Mouse (Mus musculus) heart, postnatal 4 days (tissue): ENCODE measurements around the gene Slc45a1. TPM values are rescaled to one million over a fixed set of nuclear protein-coding genes. Genes with fewer than 3 reads are reported as not detected.
A peak's percentile ranks its signal among the peaks of the same experiment; 100 is the strongest.

Source experiments
- DNase-seq: peaks from one replicate; pipeline ENCODE4 v3.0.0; 2021
- total RNA-seq, 2 experiments: library from RNA; stranded (reverse); gene quantifications; 2 replicates each; pipeline ENCODE4 v1.2.3; 2021

Gene Slc45a1
- total RNA-seq: not detected

GRCm38 (mm10) chr4:150651390-150652277, at the start of gene Slc45a1:
TSS of gene Slc45a1 (minus strand) at chr4:150652174.
- no peak for DNase-seq

- DNase-seq: no peak
Measured at GRCm38 (mm10) chr4:150700849-150701248, 48.9 kb upstream of the Slc45a1 start.

- no peak for DNase-seq
Measured at GRCm38 (mm10) chr4:150694434-150695108, 42.6 kb upstream of the Slc45a1 start.

GRCm38 (mm10) chr4:150692861-150693403, 41.0 kb upstream of the Slc45a1 start:
- no peak for DNase-seq

- peak; percentile 71 for DNase-seq
Measured at GRCm38 (mm10) chr4:150690759-150691158, 38.8 kb upstream of the Slc45a1 start.

- no peak for DNase-seq
Measured at GRCm38 (mm10) chr4:150689553-150689952, 37.6 kb upstream of the Slc45a1 start.

- no peak for DNase-seq
Measured at GRCm38 (mm10) chr4:150687126-150687753, 35.3 kb upstream of the Slc45a1 start.

GRCm38 (mm10) chr4:150686538-150686937, 34.6 kb upstream of the Slc45a1 start:
- DNase-seq: no peak

- no peak for DNase-seq
Measured at GRCm38 (mm10) chr4:150685778-150686493, 34.0 kb upstream of the Slc45a1 start.

- no peak for DNase-seq
Measured at GRCm38 (mm10) chr4:150685043-150685777, 33.2 kb upstream of the Slc45a1 start.

- no peak for DNase-seq
Measured at GRCm38 (mm10) chr4:150680373-150680772, 28.4 kb upstream of the Slc45a1 start.

- no peak for DNase-seq
Measured at GRCm38 (mm10) chr4:150678789-150679188, 26.8 kb upstream of the Slc45a1 start.

- DNase-seq: no peak
Measured at GRCm38 (mm10) chr4:150677846-150678224, 25.9 kb upstream of the Slc45a1 start.

- no peak for DNase-seq
Measured at GRCm38 (mm10) chr4:150677126-150677845, 25.3 kb upstream of the Slc45a1 start.

- DNase-seq: no peak
Measured at GRCm38 (mm10) chr4:150676029-150676428, 24.1 kb upstream of the Slc45a1 start.

GRCm38 (mm10) chr4:150675274-150675673, 23.3 kb upstream of the Slc45a1 start:
- no peak for DNase-seq

GRCm38 (mm10) chr4:150665806-150666205, 13.8 kb upstream of the Slc45a1 start:
- no peak for DNase-seq

GRCm38 (mm10) chr4:150664726-150665125, 12.8 kb upstream of the Slc45a1 start:
- peak; percentile 28 for DNase-seq

GRCm38 (mm10) chr4:150663192-150663591, 11.2 kb upstream of the Slc45a1 start:
- DNase-seq: peak; percentile 53

GRCm38 (mm10) chr4:150661886-150662285, 9.9 kb upstream of the Slc45a1 start:
- no peak for DNase-seq
